Mouse (Mus musculus) retina, adult 2 months (tissue): ENCODE results near the gene Krt8.
"Not testable (repeated sequence)": the region's sequence is repeated elsewhere in the genome, so short reads cannot be mapped to it uniquely, and the experiment has no call there.

Experiments used
- DNase-seq: peaks from one replicate; pipeline ENCODE4 v3.0.0-alpha.2; 2012; ENCODE audit warnings: low read depth, low spot score

The Krt8 gene

GRCm38 (mm10) chr15:102007097-102008069 is 3.1 kb upstream of the Krt8 start:
- DNase-seq, result no peak

- DNase-seq, result no peak
These were observed 2.0 kb upstream of the Krt8 start for GRCm38 (mm10) chr15:102006317-102006716.

- no peak for DNase-seq
These were observed 1.0 kb upstream of the Krt8 start for GRCm38 (mm10) chr15:102005290-102005689.

GRCm38 (mm10) chr15:102003516-102003915 is 766 bp downstream of the Krt8 start:
- no peak for DNase-seq

GRCm38 (mm10) chr15:102002646-102003488 is 1.4 kb downstream of the Krt8 start:
- DNase-seq, result no peak

GRCm38 (mm10) chr15:101999676-102000335 is 4.5 kb downstream of the Krt8 start:
- DNase-seq, result no peak

- no peak for DNase-seq
These were observed 5.1 kb downstream of the Krt8 start for GRCm38 (mm10) chr15:101999156-101999555.

- DNase-seq, result not testable (repeated sequence)
These were observed 7.7 kb downstream of the Krt8 start for GRCm38 (mm10) chr15:101996450-101997078.

GRCm38 (mm10) chr15:101995484-101996236 is 8.6 kb downstream of the Krt8 start:
- no peak for DNase-seq

- DNase-seq, result no peak
These were observed 9.9 kb downstream of the Krt8 start for GRCm38 (mm10) chr15:101994365-101994764.

- DNase-seq, result no peak
These were observed 13.3 kb downstream of the Krt8 start for GRCm38 (mm10) chr15:101990946-101991345.

- DNase-seq, result no peak
These were observed 15.6 kb downstream of the Krt8 start for GRCm38 (mm10) chr15:101988714-101989113.

GRCm38 (mm10) chr15:101988119-101988518 is 16.2 kb downstream of the Krt8 start:
- peak; percentile 71 for DNase-seq

GRCm38 (mm10) chr15:101984746-101985145 is 19.5 kb downstream of the Krt8 start:
- DNase-seq, result no peak

GRCm38 (mm10) chr15:101983949-101984601 is 20.2 kb downstream of the Krt8 start:
- DNase-seq, result peak; percentile 81

- no peak for DNase-seq
These were observed 20.9 kb downstream of the Krt8 start for GRCm38 (mm10) chr15:101983315-101983948.

GRCm38 (mm10) chr15:101980849-101981248 is 23.4 kb downstream of the Krt8 start:
- DNase-seq, result no peak

GRCm38 (mm10) chr15:101977043-101977726 is 27.1 kb downstream of the Krt8 start:
- DNase-seq, result peak; percentile 69

- no peak for DNase-seq
These were observed 27.6 kb downstream of the Krt8 start for GRCm38 (mm10) chr15:101976641-101977040.
